In the genomic region with DNA sequence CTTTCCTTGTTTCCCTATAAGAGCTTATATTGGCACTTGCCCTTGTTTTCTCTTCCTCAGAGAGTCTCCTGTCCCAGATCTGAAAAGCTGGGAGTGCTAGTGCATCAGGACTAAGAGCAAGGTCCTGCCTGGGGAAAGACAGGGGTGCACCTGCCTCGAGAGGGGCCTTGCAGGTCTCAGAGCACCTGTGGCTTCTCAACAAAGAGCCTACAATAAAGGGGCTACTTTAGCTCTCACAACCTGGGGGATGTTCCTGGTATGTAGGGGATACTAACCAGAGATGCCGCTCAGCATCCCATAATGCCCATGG, we compare ENCODE assay signal across 12 mouse cellular contexts. TPM values are rescaled to one million over a fixed set of nuclear protein-coding genes. Genes with fewer than 3 reads are reported as not detected.
"Had no signal": no experiment of that assay in that cellular context is flagged by ENCODE, and none has a peak within 500 bp of the region (broad histone marks: within the 10 kb centered on the region; RNA-seq: fewer than 3 reads in every experiment).

No protein-coding gene starts in this region.

- ATAC-seq: liver, postnatal 0 days; midbrain, embryonic 16.5 days had no signal

- H3K4me1 ChIP-seq: liver, embryonic 13.5 days; neural tube, embryonic 13.5 days had no signal

- H3K4me2 ChIP-seq: limb, embryonic 12.5 days; liver, embryonic 13.5 days; midbrain, embryonic 12.5 days; neural tube, embryonic 13.5 days had no signal

- H3K27me3 ChIP-seq: limb, embryonic 12.5 days; liver, embryonic 13.5 days; midbrain, embryonic 12.5 days; neural tube, embryonic 13.5 days had no signal

- H3K4me3 ChIP-seq: limb, embryonic 12.5 days; liver, embryonic 13.5 days; midbrain, embryonic 12.5 days; neural tube, embryonic 13.5 days had no signal

- H3K9ac ChIP-seq: limb, embryonic 12.5 days; liver, embryonic 13.5 days; liver, postnatal 0 days; midbrain, embryonic 12.5 days; neural tube, embryonic 13.5 days had no signal

- DNase-seq: kidney, postnatal 36 days; liver; liver, embryonic 13.5 days; liver, postnatal 0 days; right cerebral cortex, adult 18-20 months; right cerebral cortex, postnatal 25 days; thymus, postnatal 36 days had no signal

- H3K27ac ChIP-seq: liver, embryonic 13.5 days; midbrain, embryonic 12.5 days; neural tube, embryonic 13.5 days had no signal

- H3K36me3 ChIP-seq: limb, embryonic 12.5 days; liver, embryonic 13.5 days; midbrain, embryonic 12.5 days; neural tube, embryonic 13.5 days had no signal

- H3K9me3 ChIP-seq: limb, embryonic 12.5 days; liver, embryonic 13.5 days; midbrain, embryonic 12.5 days; neural tube, embryonic 13.5 days had no signal

RNA-seq across cellular contexts. Expression of gene Slc5a11, which starts 6.0 kb away (rescaled TPM):
- total RNA-seq: megakaryocyte-erythroid progenitor cell, adult 5-6 weeks had no signal
- polyA plus RNA-seq: neural tube, embryonic 13.5 days had no signal
